Comparison of ENCODE assay signal across 15 mouse cellular contexts in genomic region chr3:116389500-116390470, GRCm38 (mm10). TPM values are rescaled to one million over a fixed set of nuclear protein-coding genes. Genes with fewer than 3 reads are reported as not detected.
DNase-seq lines count a peak whose midpoint lies in the region; ATAC-seq and TF ChIP-seq lines count a peak whose summit lies in the region.
"Had no signal": no experiment of that assay in that cellular context is flagged by ENCODE, and none has a peak within 500 bp of the region (broad histone marks: within the 10 kb centered on the region; RNA-seq: fewer than 3 reads in every experiment).

No protein-coding gene starts in this region.

- DNase-seq in heart, adult 2 months, result no peak
- DNase-seq in heart, postnatal 36 days, result no peak
- no peak for DNase-seq in G1E (ENCODE audit: low spot score)
- no peak for DNase-seq in cerebellum, adult 18-20 months
- DNase-seq in cerebellum, adult 2 months, result no peak
- no peak for DNase-seq in lung, postnatal 36 days
- DNase-seq: cerebellum, postnatal 25 days had no signal

- no peaks in the 10 kb centered on the region for H3K27me3 ChIP-seq in heart, adult 2 months (ENCODE audit: control insufficient read depth, insufficient read depth, low read length)
- no peaks in the 10 kb centered on the region for H3K27me3 ChIP-seq in G1E (ENCODE audit: insufficient read depth, low read length)
- no peaks in the 10 kb centered on the region for H3K27me3 ChIP-seq in liver, embryonic 15.5 days
- no peaks in the 10 kb centered on the region for H3K27me3 ChIP-seq in cerebellum, adult 2 months (ENCODE audit: control insufficient read depth, insufficient read depth, low read length)
- H3K27me3 ChIP-seq: embryonic facial prominence, embryonic 13.5 days; forebrain, embryonic 15.5 days; heart, embryonic 15.5 days; hindbrain, embryonic 15.5 days; kidney, embryonic 15.5 days had no signal

- no peak for TF ChIP-seq EP300 in heart, adult 2 months (IDR thresholded peaks at IDR 0.05; ENCODE audit: insufficient read depth, low read depth, low read length)

- H3K27ac ChIP-seq in heart, adult 2 months, result peak overlapping the region; percentile 57; the same call in 1 of the 2 replicates
- peak overlapping the region; percentile 88 for H3K27ac ChIP-seq in liver, embryonic 15.5 days (replicated peaks)
- no peak overlapping the region for H3K27ac ChIP-seq in cerebellum, adult 2 months (ENCODE audit: insufficient read depth, low read length)
- H3K27ac ChIP-seq: embryonic facial prominence, embryonic 13.5 days; forebrain, embryonic 15.5 days; heart, embryonic 15.5 days; hindbrain, embryonic 15.5 days; layer of hippocampus, adult 2 months had no signal

- no peak for TF ChIP-seq CTCF in heart, adult 2 months (IDR thresholded peaks at IDR 0.05)
- no peak for TF ChIP-seq CTCF in G1E (IDR thresholded peaks at IDR 0.05; ENCODE audit: low read depth, low read length)
- TF ChIP-seq CTCF in cerebellum, adult 2 months (IDR thresholded peaks at IDR 0.05; ENCODE audit: borderline replicate concordance, insufficient read depth, low read depth, low read length), result no peak

- ATAC-seq in G1E (ENCODE audit: extremely low read depth, insufficient number of reproducible peaks, low FRiP score, poor library complexity, severe bottlenecking), result 0 out of 2 replicates have a peak, but pooled peaks have one; percentile 5
- ATAC-seq in erythroblast, adult 5-6 weeks (replicated peaks; ENCODE audit: low FRiP score, poor library complexity, severe bottlenecking), result peak; percentile 33
- peak; percentile 39 for ATAC-seq in liver, embryonic 15.5 days (ENCODE audit: insufficient read depth)
- ATAC-seq: forebrain, embryonic 15.5 days had no signal

- no peaks in the 10 kb centered on the region; the same call in 1 of the 2 replicates for H3K36me3 ChIP-seq in heart, adult 2 months (ENCODE audit: control insufficient read depth, insufficient read depth, low read length)
- peaks cover 31% of the 10 kb centered on the region for H3K36me3 ChIP-seq in G1E (replicated peaks)
- no peaks in the 10 kb centered on the region for H3K36me3 ChIP-seq in liver, embryonic 15.5 days (replicated peaks)
- H3K36me3 ChIP-seq: forebrain, embryonic 15.5 days; heart, embryonic 15.5 days; hindbrain, embryonic 15.5 days had no signal

- no peaks in the 10 kb centered on the region for H3K9me3 ChIP-seq in G1E (replicated peaks)
- no peaks in the 10 kb centered on the region for H3K9me3 ChIP-seq in liver, embryonic 15.5 days (replicated peaks)
- H3K9me3 ChIP-seq: embryonic facial prominence, embryonic 13.5 days; forebrain, embryonic 15.5 days; heart, embryonic 15.5 days; hindbrain, embryonic 15.5 days; kidney, embryonic 15.5 days had no signal

- H3K9ac ChIP-seq in heart, adult 2 months (ENCODE audit: low read depth, low read length), result no peak overlapping the region
- peak overlapping the region; percentile 14 for H3K9ac ChIP-seq in liver, embryonic 15.5 days
- H3K9ac ChIP-seq: embryonic facial prominence, embryonic 13.5 days; forebrain, embryonic 15.5 days; heart, embryonic 15.5 days; hindbrain, embryonic 15.5 days; kidney, embryonic 15.5 days had no signal

- no peaks in the 10 kb centered on the region for H3K79me2 ChIP-seq in heart, adult 2 months (replicated peaks; ENCODE audit: control insufficient read depth, insufficient read depth, low read length)

- peak overlapping the region; percentile 69 for H3K4me2 ChIP-seq in liver, embryonic 15.5 days
- H3K4me2 ChIP-seq: embryonic facial prominence, embryonic 13.5 days; forebrain, embryonic 15.5 days; heart, embryonic 15.5 days; hindbrain, embryonic 15.5 days; kidney, embryonic 15.5 days had no signal

- WGBS in heart, adult 2 months, result 82% methylated on average over 14 of the region's 14 CpGs
- 49% methylated on average over 14 of the region's 14 CpGs for WGBS in liver, embryonic 15.5 days (ENCODE audit: insufficient replicate concordance)
- WGBS in cerebellum, adult 2 months, result 91% methylated on average over 14 of the region's 14 CpGs

- H3K4me1 ChIP-seq in heart, adult 2 months (ENCODE audit: control insufficient read depth, insufficient read depth, low read length), result peaks cover 5% of the 10 kb centered on the region
- peaks cover 72% of the 10 kb centered on the region for H3K4me1 ChIP-seq in G1E (ENCODE audit: insufficient read depth, low read depth, low read length)
- H3K4me1 ChIP-seq in liver, embryonic 15.5 days (replicated peaks), result peaks cover 64% of the 10 kb centered on the region
- no peaks in the 10 kb centered on the region for H3K4me1 ChIP-seq in cerebellum, adult 2 months (ENCODE audit: control insufficient read depth, insufficient read depth, low read length)
- H3K4me1 ChIP-seq: embryonic facial prominence, embryonic 13.5 days; forebrain, embryonic 15.5 days; hindbrain, embryonic 15.5 days had no signal

- TF ChIP-seq POLR2A in heart, adult 2 months (IDR thresholded peaks at IDR 0.05; ENCODE audit: insufficient read depth, low read depth, low read length), result no peak
- TF ChIP-seq POLR2A in cerebellum, adult 2 months (IDR thresholded peaks at IDR 0.05; ENCODE audit: borderline replicate concordance, insufficient read depth, low read length), result no peak

- no peak overlapping the region for H3K4me3 ChIP-seq in heart, adult 2 months
- peak overlapping the region; percentile 51 for H3K4me3 ChIP-seq in G1E (ENCODE audit: low read depth, low read length)
- H3K4me3 ChIP-seq in liver, embryonic 15.5 days (replicated peaks), result peak overlapping the region; percentile 41
- H3K4me3 ChIP-seq in cerebellum, adult 2 months (replicated peaks; ENCODE audit: insufficient read depth, low read depth, low read length), result no peak overlapping the region
- H3K4me3 ChIP-seq: embryonic facial prominence, embryonic 13.5 days; forebrain, embryonic 15.5 days; heart, embryonic 15.5 days; hindbrain, embryonic 15.5 days; kidney, embryonic 15.5 days; layer of hippocampus, adult 2 months had no signal

- intact Hi-C loops in heart, adult 2 months (cut with DNase I), result loop anchor here (5.0 kb wide), 1 partner anchor 47 kb away; no protein-coding TSS in a partner anchor
- intact Hi-C loops in heart, postnatal 36 days (cut with DNase I), result loop anchor here (5.0 kb wide), 1 partner anchor 33 kb away; the partner anchor contains the start of gene Cdc14a

RNA-seq across cellular contexts. Expression of gene Cdc14a, which starts 34.0 kb away (rescaled TPM):
- 1 to 10 TPM; 2.8 to 3.4 TPM for total RNA-seq in heart, adult 2 months (2021)
- polyA plus RNA-seq in heart, adult 2 months (2012; rRNA removed), result 1.3 and 1.6 TPM in 2 replicates
- total RNA-seq in heart, postnatal 36 days (2021), result 1 to 10 TPM; 3.0 to 4.6 TPM
- 24.0 and 29.9 TPM in 2 replicates for total RNA-seq in G1E (2014; fragmentation: Nextera tagmentation)
- total RNA-seq in G1E (2017), result 16.9 and 18.9 TPM in 2 replicates
- polyA plus RNA-seq in G1E (2012), result 9.3 and 9.6 TPM in 2 replicates
- total RNA-seq in erythroblast, adult 5-6 weeks (2015; ENCODE audit: low replicate concordance), result 16.1 and 16.9 TPM in 2 replicates
- 18.0 and 19.7 TPM in 2 replicates for total RNA-seq in erythroblast, adult 5-6 weeks (2017; ENCODE audit: low replicate concordance)
- polyA plus RNA-seq in liver, embryonic 15.5 days (2015; fragmentation: Nextera tagmentation; extraction: Ambion mirVana), result 1.9 and 2.1 TPM in 2 replicates
- polyA plus RNA-seq in cerebellum, adult 2 months (2012; rRNA removed), result 2.6 and 3.0 TPM in 2 replicates

Comparison
In these comparisons a context has a peak if more than half of its experiments do, and no peak if none do; other contexts are left out.
1. H3K4me3 ChIP-seq: peak in G1E (single experiment) and liver, embryonic 15.5 days (single experiment); none in heart, adult 2 months (single experiment) and cerebellum, adult 2 months (single experiment).
2. Peak in every context shown above with its lines, with median percentiles within 50 percentile points of each other: ATAC-seq.